Mouse (Mus musculus): ENCODE data around the gene Nprl2. TPM values are rescaled to one million over a fixed set of nuclear protein-coding genes. Genes with fewer than 3 reads are reported as not detected.

The Nprl2 gene
- polyA plus RNA-seq, 1 experiment, result 31.3 TPM

- TF ChIP-seq POLR2A (IDR thresholded peaks at IDR 0.05; ENCODE audit: borderline replicate concordance, extremely low read depth, low read depth, low read length) (0 out of 2 replicates have a peak, but pooled peaks have one; percentile 9), CTCF (IDR thresholded peaks at IDR 0.05; ENCODE audit: insufficient read depth, low read length) (no peak)
- Histone ChIP-seq H3K4me3 (replicated peaks; ENCODE audit: extremely low read depth, low read depth, low read length) (no peak overlapping the region), H3K4me1 (ENCODE audit: control insufficient read depth, insufficient read depth, low read length) (peaks cover 9% of the 10 kb centered on the region)
- 66% methylated on average over 25 of the region's 25 CpGs for WGBS
- DNase-seq, result peak; percentile 78
These were observed 48.2 kb downstream of the Nprl2 start for GRCm38 (mm10) chr9:107590058-107590772.

GRCm38 (mm10) chr9:107590773-107591060 is 48.7 kb downstream of the Nprl2 start:
- 54% methylated on average over 6 of the region's 6 CpGs for WGBS
- DNase-seq, result no peak

DNA sequence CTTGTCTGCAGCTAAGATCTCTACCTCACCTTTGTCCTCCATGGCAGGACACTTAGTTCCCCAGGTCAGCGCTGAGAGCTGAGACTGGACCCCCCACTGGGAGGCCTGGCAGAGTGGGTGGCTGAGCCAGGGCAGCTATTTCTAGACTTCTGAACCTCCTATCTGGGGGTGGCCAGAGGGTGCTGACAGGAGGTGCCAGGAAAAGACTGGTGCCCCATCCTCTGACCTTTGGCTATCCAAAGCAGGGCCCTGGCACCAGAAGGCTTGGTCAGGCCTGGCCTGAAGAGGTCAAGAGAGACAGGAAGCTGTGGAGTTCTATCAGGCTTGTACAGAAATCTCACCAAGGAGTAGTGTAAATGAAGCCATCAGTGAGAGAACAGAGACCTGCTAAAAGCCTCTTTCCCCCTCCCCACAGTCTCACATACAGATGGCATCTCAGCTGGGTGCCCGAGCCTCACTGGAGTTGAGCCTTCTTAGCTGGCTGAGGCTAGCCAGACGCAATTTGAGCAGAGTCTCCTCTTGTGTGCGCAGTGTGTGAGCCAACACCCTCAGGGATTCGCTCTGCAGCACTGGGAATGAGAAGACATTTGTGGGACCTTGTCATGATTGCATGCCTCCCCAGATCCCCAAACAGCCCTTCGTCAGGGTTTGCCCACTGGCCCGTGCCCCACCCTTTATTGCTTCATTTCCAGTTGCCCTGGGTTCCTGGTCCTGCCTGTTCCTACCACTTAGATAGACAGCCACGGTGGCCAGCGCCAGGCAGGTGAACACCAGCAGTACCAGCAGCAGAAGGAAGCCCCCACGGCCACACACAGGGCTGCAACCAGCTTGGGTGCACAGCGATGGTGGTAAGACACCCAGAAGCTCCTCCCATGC is 51.3 kb downstream of the Nprl2 start:
- peaks cover 16% of the 10 kb centered on the region for H3K4me1 ChIP-seq (ENCODE audit: control insufficient read depth, insufficient read depth, low read length)
- 80% methylated on average over 11 of the region's 11 CpGs for WGBS
- no peak for DNase-seq
- no peak overlapping the region for H3K4me3 ChIP-seq (replicated peaks; ENCODE audit: extremely low read depth, low read depth, low read length)
- TF ChIP-seq POLR2A (IDR thresholded peaks at IDR 0.05; ENCODE audit: borderline replicate concordance, extremely low read depth, low read depth, low read length) (no peak), CTCF (IDR thresholded peaks at IDR 0.05; ENCODE audit: insufficient read depth, low read length) (no peak)

More at GRCm38 (mm10) chr9:107590773-107591060, 48.7 kb downstream of the Nprl2 start:
- Histone ChIP-seq H3K4me3 (replicated peaks; ENCODE audit: extremely low read depth, low read depth, low read length) (no peak overlapping the region), H3K4me1 (ENCODE audit: control insufficient read depth, insufficient read depth, low read length) (peaks cover 9% of the 10 kb centered on the region)
- TF ChIP-seq CTCF (IDR thresholded peaks at IDR 0.05; ENCODE audit: insufficient read depth, low read length) (no peak), POLR2A (IDR thresholded peaks at IDR 0.05; ENCODE audit: borderline replicate concordance, extremely low read depth, low read depth, low read length) (no peak)

DNA sequence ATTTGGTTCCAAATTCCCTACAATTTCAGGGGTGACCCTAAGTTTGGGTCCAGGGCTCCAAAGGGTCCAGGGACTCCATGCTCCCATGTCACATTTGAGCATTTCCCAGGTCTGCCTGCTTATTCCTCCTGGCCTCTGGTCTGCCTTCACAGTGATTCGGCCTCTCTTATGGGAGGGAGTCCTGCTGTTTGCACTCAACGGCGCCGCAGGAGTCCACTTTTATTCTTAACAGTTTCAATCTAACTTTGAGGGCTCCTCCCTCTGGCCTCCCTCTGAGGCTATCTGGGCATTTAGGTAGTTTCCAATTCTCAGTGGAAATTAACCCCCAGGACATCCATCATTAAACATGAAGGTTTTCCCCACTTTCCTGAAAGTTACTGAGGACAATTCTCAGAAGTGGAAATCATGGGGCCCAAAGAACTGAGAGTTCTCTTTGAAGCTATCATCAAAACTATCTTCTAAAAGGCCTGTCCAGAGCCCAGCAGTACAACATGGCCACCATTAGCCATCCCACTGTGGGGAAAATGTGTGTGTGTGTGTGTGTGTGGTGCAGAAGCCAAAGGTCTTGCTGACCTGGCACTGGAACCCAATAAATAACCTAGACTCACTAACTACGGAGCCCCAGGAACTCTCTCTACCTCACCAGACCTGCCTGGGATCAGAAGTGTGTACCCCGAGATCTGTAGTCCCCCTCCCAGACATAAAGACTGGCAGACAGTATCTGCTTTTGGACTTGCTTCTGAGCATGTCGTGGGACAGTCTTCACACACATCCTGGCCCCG is 52.4 kb downstream of the Nprl2 start:
- H3K4me1 ChIP-seq (ENCODE audit: control insufficient read depth, insufficient read depth, low read length), result peaks cover 16% of the 10 kb centered on the region
- WGBS, result 85% methylated on average over 8 of the region's 8 CpGs
- no peak for DNase-seq
- no peak overlapping the region for H3K4me3 ChIP-seq (replicated peaks; ENCODE audit: extremely low read depth, low read depth, low read length)
- TF ChIP-seq POLR2A (IDR thresholded peaks at IDR 0.05; ENCODE audit: borderline replicate concordance, extremely low read depth, low read depth, low read length) (no peak), CTCF (IDR thresholded peaks at IDR 0.05; ENCODE audit: insufficient read depth, low read length) (no peak)

Other genes with a start within 250 kb of the Nprl2 start
- 61.1 and 72.2 TPM in 2 replicates for gene Cish, start 246.2 kb upstream of the Nprl2 start, polyA plus RNA-seq (2012; rRNA removed)
- gene Hemk1, start 203.9 kb upstream of the Nprl2 start, polyA plus RNA-seq (2012; rRNA removed), result 16.9 and 21.0 TPM in 2 replicates
- gene 6430571L13Rik, start 201.6 kb upstream of the Nprl2 start, polyA plus RNA-seq (2012; rRNA removed), result 0.34 and 1.1 TPM in 2 replicates
- gene Cacna2d2, start 142.6 kb upstream of the Nprl2 start, polyA plus RNA-seq (2012; rRNA removed), result 0.72 and 1.2 TPM in 2 replicates
- 57.6 and 59.4 TPM in 2 replicates for gene Tmem115, start 8.3 kb upstream of the Nprl2 start, polyA plus RNA-seq (2012; rRNA removed)
- gene Cyb561d2, start within 50 bp of the Nprl2 start, polyA plus RNA-seq (2012; rRNA removed), result 35.6 and 37.1 TPM in 2 replicates
- 12.8 and 13.2 TPM in 2 replicates for gene Zmynd10, start 5.1 kb downstream of the Nprl2 start, polyA plus RNA-seq (2012; rRNA removed)
- 43.7 and 45.5 TPM in 2 replicates for gene Rassf1, start 9.3 kb downstream of the Nprl2 start, polyA plus RNA-seq (2012; rRNA removed)
- gene Tusc2, start 21.0 kb downstream of the Nprl2 start, polyA plus RNA-seq (2012; rRNA removed), result 46.0 and 46.7 TPM in 2 replicates
- gene Hyal2, start 25.7 kb downstream of the Nprl2 start, polyA plus RNA-seq (2012; rRNA removed), result 235 and 342 TPM in 2 replicates
- gene Hyal1, start 34.7 kb downstream of the Nprl2 start, polyA plus RNA-seq (2012; rRNA removed), result 19.6 and 26.5 TPM in 2 replicates
- 87.8 and 91.9 TPM in 2 replicates for gene Naa80, start 36.7 kb downstream of the Nprl2 start, polyA plus RNA-seq (2012; rRNA removed)
- gene Hyal3, start 38.6 kb downstream of the Nprl2 start, polyA plus RNA-seq (2012; rRNA removed), result 1.7 and 1.8 TPM in 2 replicates
- 41.5 and 41.8 TPM in 2 replicates for gene Ifrd2, start 45.4 kb downstream of the Nprl2 start, polyA plus RNA-seq (2012; rRNA removed)
- 81.0 and 95.6 TPM in 2 replicates for gene Sema3b, start 67.0 kb downstream of the Nprl2 start, polyA plus RNA-seq (2012; rRNA removed)
- gene Gnai2, start 93.1 kb downstream of the Nprl2 start, polyA plus RNA-seq (2012; rRNA removed), result 844 and 991 TPM in 2 replicates
- gene Slc38a3, start 127.3 kb downstream of the Nprl2 start, polyA plus RNA-seq (2012; rRNA removed), result 1.8 and 16.1 TPM in 2 replicates
- gene Gnat1, start 137.5 kb downstream of the Nprl2 start, polyA plus RNA-seq (2012; rRNA removed), result 0.09 and 0.20 TPM in 2 replicates
- gene Sema3f, start 168.2 kb downstream of the Nprl2 start, polyA plus RNA-seq (2012; rRNA removed), result 318 and 413 TPM in 2 replicates
- gene Rbm5, start 228.8 kb downstream of the Nprl2 start, polyA plus RNA-seq (2012; rRNA removed), result 54.0 and 77.1 TPM in 2 replicates